Mouse (Mus musculus): Measurements from ENCODE around the gene Mtmr3. TPM values are rescaled to one million over a fixed set of nuclear protein-coding genes. Genes with fewer than 3 reads are reported as not detected.
"Not testable (repeated sequence)": the region's sequence is repeated elsewhere in the genome, so short reads cannot be mapped to it uniquely, and the experiment has no call there.

The Mtmr3 gene
- polyA plus RNA-seq, 1 experiment from 2014 or later = 21.4 TPM

GRCm38 (mm10) chr11:4593849-4594607 is 635 bp downstream of the Mtmr3 start:
- Histone ChIP-seq H3K4me2 (peak overlapping the region; percentile 73), H3K36me3 (ENCODE audit: control insufficient read depth, insufficient read depth, low read length) (no peaks in the 10 kb centered on the region), H3K4me1 (ENCODE audit: control insufficient read depth, insufficient read depth, low read length) (peaks cover 11% of the 10 kb centered on the region), H3K27me3 (ENCODE audit: control insufficient read depth, insufficient read depth, low read length) (no peaks in the 10 kb centered on the region), H3K9me3 (replicated peaks; ENCODE audit: control insufficient read depth, low read length) (no peaks in the 10 kb centered on the region), H3K9ac (ENCODE audit: low read depth, low read length) (peak overlapping the region; percentile 98), H3K4me3 (ENCODE audit: low read depth, low read length) (peak overlapping the region; percentile 98), H3K27ac (ENCODE audit: low read depth, low read length) (peak overlapping the region; percentile 91)
- ATAC-seq (replicated peaks; ENCODE audit: insufficient number of reproducible peaks, low FRiP score, low TSS enrichment) = peak; percentile 88
- under 1% methylated on average over 45 of the region's 45 CpGs for WGBS (ENCODE audit: insufficient replicate concordance)

- 35% methylated on average over 5 of the region's 5 CpGs for WGBS (ENCODE audit: insufficient replicate concordance)
- no peaks in the 10 kb centered on the region for H3K36me3 ChIP-seq (ENCODE audit: control insufficient read depth, insufficient read depth, low read length)
- H3K4me3 ChIP-seq (ENCODE audit: low read depth, low read length) = peak overlapping the region; percentile 98
- no peak for ATAC-seq (replicated peaks; ENCODE audit: insufficient number of reproducible peaks, low FRiP score, low TSS enrichment)
- H3K27ac ChIP-seq (ENCODE audit: low read depth, low read length) = no peak overlapping the region
- peaks cover 11% of the 10 kb centered on the region for H3K4me1 ChIP-seq (ENCODE audit: control insufficient read depth, insufficient read depth, low read length)
- H3K9me3 ChIP-seq (replicated peaks; ENCODE audit: control insufficient read depth, low read length) = no peaks in the 10 kb centered on the region
- H3K4me2 ChIP-seq = peak overlapping the region; percentile 73
- H3K9ac ChIP-seq (ENCODE audit: low read depth, low read length) = peak overlapping the region; percentile 98
- H3K27me3 ChIP-seq (ENCODE audit: control insufficient read depth, insufficient read depth, low read length) = no peaks in the 10 kb centered on the region
Observed at GRCm38 (mm10) chr11:4593491-4593848, 1.2 kb downstream of the Mtmr3 start.

GRCm38 (mm10) chr11:4591811-4592210 is 2.9 kb downstream of the Mtmr3 start:
- no peak overlapping the region for H3K4me2 ChIP-seq
- H3K36me3 ChIP-seq (ENCODE audit: control insufficient read depth, insufficient read depth, low read length) = no peaks in the 10 kb centered on the region
- ATAC-seq (replicated peaks; ENCODE audit: insufficient number of reproducible peaks, low FRiP score, low TSS enrichment) = no peak
- no peak overlapping the region for H3K4me3 ChIP-seq (ENCODE audit: low read depth, low read length)
- no peak overlapping the region for H3K9ac ChIP-seq (ENCODE audit: low read depth, low read length)
- no peaks in the 10 kb centered on the region for H3K9me3 ChIP-seq (replicated peaks; ENCODE audit: control insufficient read depth, low read length)
- no peak overlapping the region for H3K27ac ChIP-seq (ENCODE audit: low read depth, low read length)
- H3K4me1 ChIP-seq (ENCODE audit: control insufficient read depth, insufficient read depth, low read length) = peaks cover 11% of the 10 kb centered on the region
- H3K27me3 ChIP-seq (ENCODE audit: control insufficient read depth, insufficient read depth, low read length) = no peaks in the 10 kb centered on the region
- WGBS (ENCODE audit: insufficient replicate concordance) = 86% methylated on average over 4 of the region's 4 CpGs

- H3K4me2 ChIP-seq = no peak overlapping the region
- no peaks in the 10 kb centered on the region for H3K36me3 ChIP-seq (ENCODE audit: control insufficient read depth, insufficient read depth, low read length)
- peaks cover 20% of the 10 kb centered on the region for H3K4me1 ChIP-seq (ENCODE audit: control insufficient read depth, insufficient read depth, low read length)
- H3K9me3 ChIP-seq (replicated peaks; ENCODE audit: control insufficient read depth, low read length) = no peaks in the 10 kb centered on the region
- no peaks in the 10 kb centered on the region for H3K27me3 ChIP-seq (ENCODE audit: control insufficient read depth, insufficient read depth, low read length)
- H3K9ac ChIP-seq (ENCODE audit: low read depth, low read length) = no peak overlapping the region
- ATAC-seq (replicated peaks; ENCODE audit: insufficient number of reproducible peaks, low FRiP score, low TSS enrichment) = no peak
- H3K4me3 ChIP-seq (ENCODE audit: low read depth, low read length) = no peak overlapping the region
- 52% methylated on average over 2 of the region's 2 CpGs for WGBS (ENCODE audit: insufficient replicate concordance)
- no peak overlapping the region for H3K27ac ChIP-seq (ENCODE audit: low read depth, low read length)
Observed at GRCm38 (mm10) chr11:4578682-4579081, 16.0 kb downstream of the Mtmr3 start.

- WGBS (ENCODE audit: insufficient replicate concordance) = 62% methylated on average over 2 of the region's 2 CpGs
- peaks cover 20% of the 10 kb centered on the region for H3K4me1 ChIP-seq (ENCODE audit: control insufficient read depth, insufficient read depth, low read length)
- H3K27me3 ChIP-seq (ENCODE audit: control insufficient read depth, insufficient read depth, low read length) = no peaks in the 10 kb centered on the region
- no peak overlapping the region for H3K27ac ChIP-seq (ENCODE audit: low read depth, low read length)
- no peaks in the 10 kb centered on the region for H3K36me3 ChIP-seq (ENCODE audit: control insufficient read depth, insufficient read depth, low read length)
- H3K9ac ChIP-seq (ENCODE audit: low read depth, low read length) = no peak overlapping the region
- no peak overlapping the region for H3K4me2 ChIP-seq
- no peak for ATAC-seq (replicated peaks; ENCODE audit: insufficient number of reproducible peaks, low FRiP score, low TSS enrichment)
- no peaks in the 10 kb centered on the region for H3K9me3 ChIP-seq (replicated peaks; ENCODE audit: control insufficient read depth, low read length)
- no peak overlapping the region for H3K4me3 ChIP-seq (ENCODE audit: low read depth, low read length)
Observed at GRCm38 (mm10) chr11:4577079-4577478, 17.6 kb downstream of the Mtmr3 start.

- H3K4me1 ChIP-seq (ENCODE audit: control insufficient read depth, insufficient read depth, low read length) = peaks cover 20% of the 10 kb centered on the region
- WGBS (ENCODE audit: insufficient replicate concordance) = 43% methylated on average over 2 of the region's 2 CpGs
- not testable (repeated sequence) for H3K9ac ChIP-seq (ENCODE audit: low read depth, low read length); H3K36me3 ChIP-seq (ENCODE audit: control insufficient read depth, insufficient read depth, low read length); H3K27me3 ChIP-seq (ENCODE audit: control insufficient read depth, insufficient read depth, low read length); H3K4me3 ChIP-seq (ENCODE audit: low read depth, low read length); H3K27ac ChIP-seq (ENCODE audit: low read depth, low read length); ATAC-seq (replicated peaks; ENCODE audit: insufficient number of reproducible peaks, low FRiP score, low TSS enrichment); H3K9me3 ChIP-seq (replicated peaks; ENCODE audit: control insufficient read depth, low read length); H3K4me2 ChIP-seq
Observed at GRCm38 (mm10) chr11:4576090-4576732, 18.5 kb downstream of the Mtmr3 start.

GRCm38 (mm10) chr11:4571491-4571901 is 23.2 kb downstream of the Mtmr3 start:
- H3K27ac ChIP-seq (ENCODE audit: low read depth, low read length) = no peak overlapping the region
- no peaks in the 10 kb centered on the region for H3K36me3 ChIP-seq (ENCODE audit: control insufficient read depth, insufficient read depth, low read length)
- H3K4me1 ChIP-seq (ENCODE audit: control insufficient read depth, insufficient read depth, low read length) = peaks cover 14% of the 10 kb centered on the region
- H3K27me3 ChIP-seq (ENCODE audit: control insufficient read depth, insufficient read depth, low read length) = no peaks in the 10 kb centered on the region
- H3K9ac ChIP-seq (ENCODE audit: low read depth, low read length) = no peak overlapping the region
- 73% methylated on average over 4 of the region's 4 CpGs for WGBS (ENCODE audit: insufficient replicate concordance)
- H3K4me2 ChIP-seq = no peak overlapping the region
- H3K9me3 ChIP-seq (replicated peaks; ENCODE audit: control insufficient read depth, low read length) = no peaks in the 10 kb centered on the region
- ATAC-seq (replicated peaks; ENCODE audit: insufficient number of reproducible peaks, low FRiP score, low TSS enrichment) = no peak
- H3K4me3 ChIP-seq (ENCODE audit: low read depth, low read length) = no peak overlapping the region

- no peak overlapping the region for H3K27ac ChIP-seq (ENCODE audit: low read depth, low read length)
- 86% methylated on average over 6 of the region's 6 CpGs for WGBS (ENCODE audit: insufficient replicate concordance)
- H3K4me3 ChIP-seq (ENCODE audit: low read depth, low read length) = no peak overlapping the region
- no peaks in the 10 kb centered on the region for H3K36me3 ChIP-seq (ENCODE audit: control insufficient read depth, insufficient read depth, low read length)
- no peak for ATAC-seq (replicated peaks; ENCODE audit: insufficient number of reproducible peaks, low FRiP score, low TSS enrichment)
- no peak overlapping the region for H3K4me2 ChIP-seq
- H3K9me3 ChIP-seq (replicated peaks; ENCODE audit: control insufficient read depth, low read length) = no peaks in the 10 kb centered on the region
- H3K27me3 ChIP-seq (ENCODE audit: control insufficient read depth, insufficient read depth, low read length) = no peaks in the 10 kb centered on the region
- H3K9ac ChIP-seq (ENCODE audit: low read depth, low read length) = no peak overlapping the region
- H3K4me1 ChIP-seq (ENCODE audit: control insufficient read depth, insufficient read depth, low read length) = no peaks in the 10 kb centered on the region; the same call in 1 of the 2 replicates
Observed at GRCm38 (mm10) chr11:4566333-4566732, 28.3 kb downstream of the Mtmr3 start.

Measured in heart, embryonic 11.5 days (tissue).